Mouse (Mus musculus) common myeloid progenitor, adult 5-6 weeks (primary cell): Measurements from ENCODE around the gene Hbp1. TPM values are rescaled to one million over a fixed set of nuclear protein-coding genes. Genes with fewer than 3 reads are reported as not detected.

ENCODE experiments used
- ATAC-seq: replicated peaks from 2 replicates; pipeline ENCODE4 v1.8.0; 2016; ENCODE audit warnings: low read depth, mild to moderate bottlenecking, moderate TSS enrichment, inconsistent platforms; ENCODE audit not compliant: poor library complexity, severe bottlenecking
- total RNA-seq: library from RNA; stranded (forward); fragments of 200-1000, 187-1606 nt; gene quantifications from 2 replicates; pipeline ENCODE4 v1.2.3, GENCODE M21; 2017

Gene Hbp1
- total RNA-seq, result 62.6 and 89.9 TPM in 2 replicates

DNA sequence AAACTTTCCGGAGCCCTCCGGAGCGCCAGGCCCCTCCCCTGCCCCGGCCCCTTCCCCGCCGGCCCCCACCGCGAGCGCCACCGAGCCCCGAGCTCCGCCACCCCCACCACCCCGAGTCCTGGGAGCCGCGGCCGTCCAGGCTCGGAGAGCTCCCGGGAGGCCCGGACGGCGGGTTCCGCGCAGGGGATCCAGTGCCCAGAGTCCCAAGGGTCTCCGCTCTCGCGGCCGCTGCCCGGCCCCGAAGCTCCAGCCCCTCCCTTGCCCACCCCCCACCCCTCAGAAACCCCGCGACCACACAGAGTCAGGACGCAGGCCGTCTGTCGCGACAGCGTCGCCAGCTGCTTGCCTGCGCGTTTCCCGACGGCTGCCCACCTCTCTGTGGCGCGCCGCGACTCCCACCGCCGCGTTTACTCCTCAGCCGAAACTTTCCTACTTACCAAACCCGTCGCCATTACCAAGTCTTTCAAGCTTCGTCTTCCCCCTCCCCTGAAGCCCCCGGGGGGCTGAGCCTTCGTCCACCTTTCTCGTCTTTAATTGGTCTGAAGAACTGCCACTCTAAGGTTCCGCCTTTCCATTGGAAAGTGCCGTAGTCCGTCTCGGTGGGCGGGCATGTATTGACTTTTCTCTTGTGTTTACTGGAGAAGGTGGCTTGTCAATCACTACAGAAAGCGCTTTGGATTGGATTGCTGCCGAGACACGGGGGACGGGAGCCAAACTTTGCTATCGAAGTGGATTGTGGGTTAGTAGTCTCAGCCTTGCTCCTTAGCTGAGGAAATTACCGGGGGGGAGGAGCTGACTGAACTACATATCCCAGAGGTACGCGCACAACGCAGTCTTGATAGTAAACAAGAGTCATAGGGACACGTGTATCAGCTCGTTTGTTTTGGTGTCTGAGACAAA lies at the start of gene Hbp1:
Gene Hbp1 (minus strand): TSS at position 777 of the 900 bp plus-strand sequence.
- peak; percentile 88 for ATAC-seq

DNA sequence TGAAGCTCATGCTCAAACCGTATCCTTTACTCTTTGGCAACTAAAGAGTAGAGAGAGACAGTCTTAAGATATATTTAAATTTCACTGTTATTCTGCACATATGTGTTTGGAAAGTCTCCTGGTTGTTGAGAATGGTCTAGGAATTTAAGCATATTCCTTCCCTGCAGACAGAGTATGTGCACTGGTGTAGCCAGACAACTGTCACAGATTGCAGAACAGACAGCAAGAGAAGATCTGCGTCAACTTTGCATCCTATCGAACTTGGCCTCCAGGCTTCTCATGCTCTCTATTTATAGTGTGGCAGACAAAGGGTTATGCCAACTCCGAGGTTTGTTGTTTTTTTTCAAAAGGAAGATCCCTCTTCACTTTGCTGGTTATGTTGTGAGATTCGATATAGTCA lies 48.4 kb upstream of the Hbp1 start:
- no peak for ATAC-seq

DNA sequence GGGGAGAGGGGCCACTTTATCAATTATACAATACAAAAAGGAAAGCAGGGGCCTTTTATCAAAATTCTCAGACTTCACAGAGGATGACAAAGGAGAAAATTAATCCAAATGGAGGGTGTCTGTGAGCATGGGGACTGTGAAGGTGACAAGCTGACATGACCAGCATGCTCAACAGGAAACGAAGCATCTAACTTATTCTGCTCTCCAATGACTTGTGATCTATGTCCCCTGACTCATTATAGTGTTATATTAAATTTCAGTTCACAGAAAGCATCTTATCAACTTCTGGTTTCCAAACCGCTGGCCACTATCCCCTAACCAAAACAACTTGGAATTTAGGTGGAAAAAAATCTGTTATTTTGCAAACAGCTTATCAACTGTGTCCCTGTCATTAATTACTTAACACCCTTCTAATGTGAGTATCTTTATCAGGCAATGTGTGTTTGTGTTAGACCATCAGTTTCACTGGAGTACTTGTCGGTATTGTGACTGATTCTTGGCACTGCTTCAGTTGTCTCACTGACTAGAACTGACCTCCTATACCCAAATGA lies 47.1 kb upstream of the Hbp1 start:
- ATAC-seq, result peak; percentile 23

DNA sequence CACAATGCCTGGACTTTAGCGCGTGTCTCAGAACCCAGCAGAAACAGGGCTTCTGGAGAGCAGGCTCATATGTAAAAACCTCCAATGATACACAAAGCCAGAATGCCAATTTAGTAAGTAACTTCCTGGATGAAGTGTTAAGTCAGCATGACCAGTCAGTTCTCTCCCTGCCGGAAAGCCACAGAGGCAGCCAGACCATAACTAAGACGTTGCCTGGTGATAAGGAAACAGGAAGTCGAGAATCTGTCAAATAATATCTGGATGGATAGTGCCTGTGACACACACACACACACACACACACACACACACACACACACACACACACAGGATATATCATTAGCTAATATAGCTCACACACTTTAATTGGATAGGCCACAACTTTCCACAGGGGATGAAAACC lies 46.5 kb upstream of the Hbp1 start:
- ATAC-seq, result peak; percentile 85

DNA sequence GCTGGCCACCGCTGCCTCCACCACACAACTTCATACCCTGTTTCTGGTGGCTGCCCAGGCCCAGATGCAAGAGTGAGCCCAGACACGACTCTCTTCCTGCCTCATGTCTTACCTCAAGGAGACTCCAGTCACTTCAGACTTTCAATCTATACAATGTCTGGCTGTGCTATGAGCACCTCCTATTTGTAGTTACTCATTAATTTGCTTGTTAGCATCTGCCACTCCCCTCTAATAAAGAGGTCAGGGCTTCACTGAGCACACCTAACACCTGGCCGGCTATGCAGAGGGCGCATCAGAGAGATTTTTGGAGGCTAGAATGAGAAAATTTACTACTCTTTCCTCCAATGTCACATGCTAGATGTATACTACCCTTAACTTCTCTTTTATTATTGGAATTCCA lies 40.2 kb upstream of the Hbp1 start:
- ATAC-seq, result no peak

DNA sequence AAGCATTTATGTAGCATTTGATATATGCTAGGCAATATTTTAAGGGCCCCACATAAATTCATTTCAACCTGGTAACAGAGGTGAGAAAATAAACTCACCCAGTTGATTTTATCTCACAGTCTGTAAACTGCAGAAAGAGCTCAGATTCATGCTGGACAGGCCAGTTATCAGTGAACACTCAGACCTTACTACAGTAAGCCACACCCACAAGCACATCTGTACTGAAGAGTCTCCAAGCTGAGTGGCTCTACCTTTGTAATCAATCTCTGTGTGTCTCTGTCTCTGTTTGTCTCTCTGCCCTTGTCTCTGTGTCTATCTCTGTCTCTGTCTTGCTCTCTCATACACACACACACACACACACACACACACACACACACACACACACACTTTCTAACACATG lies 39.4 kb upstream of the Hbp1 start:
- no peak for ATAC-seq

DNA sequence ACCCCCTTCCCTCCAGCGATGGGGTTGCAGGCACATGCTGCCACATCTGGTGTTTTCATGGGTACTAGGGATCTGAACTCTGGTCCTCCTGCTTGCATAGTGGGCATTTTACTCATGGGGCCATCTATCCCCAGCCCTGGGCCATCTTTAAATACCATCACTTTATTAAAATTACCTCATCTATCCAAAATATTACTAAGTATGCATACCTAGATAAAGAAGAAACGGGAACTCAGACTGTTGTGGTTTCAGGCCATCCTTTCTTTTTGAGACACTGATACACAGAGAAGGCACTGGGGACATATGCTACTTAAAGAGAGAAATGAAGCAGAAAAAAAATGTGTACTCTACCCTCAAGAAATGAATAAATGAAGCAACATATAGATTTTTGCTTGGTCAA lies 36.1 kb upstream of the Hbp1 start:
- 0 out of 2 replicates have a peak, but pooled peaks have one; percentile 26 for ATAC-seq

DNA sequence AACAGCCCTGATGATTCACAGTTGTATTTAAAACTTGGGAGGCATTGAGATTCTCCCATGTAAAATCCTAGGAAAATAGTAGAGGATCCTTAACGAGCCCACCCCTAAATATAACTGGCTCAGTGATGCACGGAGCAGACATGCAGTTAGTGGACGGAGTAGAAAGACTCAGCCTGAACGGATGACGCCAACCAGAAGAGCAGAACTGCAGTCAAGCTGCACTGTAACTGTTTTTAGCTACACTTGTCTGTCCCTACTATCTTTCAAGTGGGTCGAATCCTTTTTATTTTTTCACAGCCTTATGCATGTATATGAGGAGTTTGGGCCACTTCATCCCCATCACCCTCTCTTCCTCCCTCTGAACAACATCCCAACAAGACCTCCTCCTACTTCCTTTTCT lies 35.4 kb upstream of the Hbp1 start:
- ATAC-seq, result no peak

DNA sequence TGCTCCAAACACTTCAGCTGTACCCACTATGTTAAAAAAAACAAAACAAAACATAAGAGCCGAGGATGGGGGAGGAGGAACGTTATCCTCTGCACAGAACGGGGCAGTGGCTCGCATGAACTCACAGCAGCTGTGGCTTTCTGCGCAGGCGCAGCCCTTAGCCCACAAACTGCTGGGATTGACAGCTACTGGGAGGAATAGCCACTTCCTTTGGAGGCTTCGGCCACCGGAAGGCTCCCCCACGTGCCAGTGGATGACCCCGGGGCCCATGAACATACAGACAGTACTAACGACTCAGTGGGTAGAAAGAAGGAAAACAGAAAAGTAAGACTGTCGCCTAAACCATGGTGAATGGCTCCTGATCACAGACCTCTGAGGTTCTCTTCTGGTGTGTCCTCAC lies 34.3 kb upstream of the Hbp1 start:
- peak; percentile 64 for ATAC-seq

DNA sequence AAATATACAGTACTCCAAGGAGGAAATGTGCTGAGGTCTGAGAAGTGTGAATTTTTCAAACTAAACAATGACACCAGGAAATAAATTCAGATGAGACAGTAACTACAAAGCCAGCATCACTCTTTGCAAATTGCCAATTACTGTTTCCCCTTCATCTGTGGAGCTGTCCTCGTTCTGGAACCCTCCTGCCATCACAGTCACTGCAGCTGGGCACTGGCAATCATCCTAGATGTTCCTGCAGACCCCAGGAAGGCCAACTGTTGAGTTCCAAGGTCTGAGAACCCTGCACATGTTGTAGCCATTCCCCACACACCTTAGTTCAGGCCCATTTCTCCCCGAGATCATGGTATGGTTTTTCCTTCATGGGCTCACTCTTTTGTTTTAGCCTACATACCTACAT lies 33.9 kb upstream of the Hbp1 start:
- ATAC-seq, result no peak

DNA sequence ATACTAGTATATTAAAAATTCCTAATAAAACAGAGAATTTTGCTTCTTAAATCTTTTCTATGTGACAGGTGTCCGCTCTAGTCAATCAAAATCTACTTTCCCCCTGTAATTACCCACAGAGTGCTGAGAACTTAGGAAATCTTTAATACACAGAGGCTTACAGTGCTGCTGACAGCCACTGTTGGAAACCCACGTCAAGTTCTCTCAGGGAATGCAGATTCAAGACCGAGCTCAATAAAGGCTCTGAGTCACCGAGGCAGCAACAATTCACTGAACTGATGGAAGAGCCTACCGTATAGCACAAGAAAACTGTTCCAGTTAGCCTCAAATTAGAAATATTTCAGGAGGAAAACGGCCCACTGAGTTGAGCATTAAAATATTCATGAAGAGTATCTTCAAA lies 33.4 kb upstream of the Hbp1 start:
- ATAC-seq, result no peak

DNA sequence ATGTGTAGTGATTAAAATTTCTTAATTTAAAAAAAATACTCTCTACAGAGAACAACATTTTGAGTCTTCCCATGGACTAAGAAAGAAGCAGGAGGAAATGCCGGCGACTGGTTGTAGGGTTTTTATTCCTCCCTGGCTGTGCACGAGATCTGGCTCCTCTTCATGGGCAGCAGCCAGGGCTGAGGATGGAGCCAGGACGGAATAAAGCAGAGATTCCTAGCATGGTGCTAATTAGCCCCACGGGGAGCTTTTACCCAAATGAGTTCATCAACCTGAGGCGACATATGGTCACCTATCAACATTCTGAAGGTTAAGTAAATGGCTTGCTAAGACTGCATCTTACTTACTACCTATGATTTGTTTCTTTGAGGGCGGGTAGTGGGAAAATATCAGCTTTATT lies 32.9 kb upstream of the Hbp1 start:
- ATAC-seq, result no peak

DNA sequence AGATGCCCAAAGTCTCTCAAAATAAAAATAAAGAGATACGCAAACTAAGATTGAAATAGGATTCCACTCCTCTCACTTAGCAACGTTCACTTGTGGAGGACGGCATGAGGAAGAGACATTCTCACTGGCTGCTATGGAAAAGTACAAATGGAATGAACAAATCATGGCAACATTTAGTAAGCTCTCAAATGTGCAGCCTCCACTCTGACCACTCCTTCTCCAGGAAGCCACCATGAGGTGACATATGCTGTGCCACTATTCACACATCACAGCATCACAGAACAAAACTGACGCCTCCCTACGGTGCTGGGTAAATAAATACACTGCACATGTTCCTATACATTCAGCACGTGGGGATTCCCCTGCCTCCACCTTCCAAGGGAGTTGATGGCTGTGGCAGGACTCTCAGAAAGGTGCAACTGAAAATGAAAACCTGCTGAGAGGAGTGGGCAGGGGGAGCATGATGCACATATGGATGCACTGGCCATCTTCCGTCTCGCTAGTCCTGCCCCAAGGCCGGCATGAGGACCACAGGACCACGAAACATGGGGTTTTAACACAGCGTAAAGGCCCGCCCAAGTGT lies 27.4 kb upstream of the Hbp1 start:
- ATAC-seq, result no peak

DNA sequence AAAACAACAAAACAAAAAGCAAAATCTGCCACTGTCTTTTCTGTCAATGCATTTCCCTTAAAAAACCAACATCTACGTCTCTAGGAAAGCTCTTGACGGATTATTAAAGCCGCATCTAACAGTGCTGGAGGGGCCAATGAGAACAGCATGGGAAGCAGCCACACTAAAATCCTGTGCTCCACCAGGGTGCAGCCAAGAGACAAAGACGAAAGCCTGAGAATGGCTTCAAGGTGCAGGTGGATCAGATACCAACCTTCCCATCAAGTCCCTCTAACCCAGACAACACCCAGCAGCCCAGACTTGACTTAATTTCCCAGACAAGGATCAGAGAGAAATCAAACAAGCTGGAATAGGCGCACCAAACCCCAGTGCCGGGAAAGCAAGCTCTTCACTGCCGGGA lies 26.2 kb upstream of the Hbp1 start:
- ATAC-seq, result no peak

DNA sequence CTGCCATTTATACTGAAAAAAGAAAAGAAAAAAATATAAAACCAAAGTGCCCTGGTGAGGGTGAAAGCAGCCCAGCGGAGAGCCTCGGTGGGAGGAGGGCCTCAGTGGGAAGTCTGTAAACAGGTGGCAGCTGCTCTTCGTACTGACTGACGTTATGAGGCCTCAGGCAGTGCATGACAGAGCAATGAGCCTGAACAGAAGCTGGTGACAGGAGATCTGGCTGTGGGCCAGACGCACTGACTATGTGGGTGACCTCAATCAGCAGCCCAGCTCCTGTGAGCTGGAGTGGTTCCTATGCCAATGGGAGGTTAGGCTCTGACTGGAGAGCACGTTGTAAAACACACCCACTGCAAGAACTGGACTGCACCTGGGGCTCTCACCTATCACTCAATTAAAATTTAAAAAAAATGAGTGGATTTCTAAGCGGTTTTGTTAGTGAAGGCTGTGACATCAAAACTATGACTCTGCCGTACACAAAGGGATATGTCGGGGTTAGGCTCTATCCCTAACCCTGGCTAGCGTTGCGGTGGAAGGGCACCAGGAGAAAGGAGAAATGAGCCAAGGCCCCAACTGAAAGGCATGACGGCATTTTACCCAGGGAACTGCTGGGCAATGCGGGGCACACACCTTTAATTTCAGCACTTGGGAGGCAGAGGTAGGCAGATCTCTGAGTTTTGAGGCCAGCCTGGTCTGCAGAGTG lies 23.3 kb upstream of the Hbp1 start:
- peak; percentile 96 for ATAC-seq

DNA sequence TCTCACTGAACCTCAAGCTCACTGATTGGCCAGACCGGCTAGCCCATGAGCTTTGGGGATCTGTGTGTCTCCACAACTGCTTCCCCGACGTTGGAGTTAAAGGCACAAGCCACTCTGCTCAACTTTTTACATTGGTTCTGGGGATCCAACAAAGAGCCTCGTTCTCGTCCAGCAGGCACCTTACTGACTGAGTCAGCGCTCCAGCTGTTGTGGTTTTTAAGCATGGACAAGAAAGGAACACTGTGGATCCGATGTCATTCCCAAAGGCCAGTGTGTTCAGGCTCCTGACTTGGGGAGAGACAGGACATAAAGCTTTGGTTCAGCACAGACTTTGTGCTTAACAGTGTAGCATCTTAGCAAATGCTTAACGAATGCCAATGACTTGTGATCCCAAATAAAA lies 21.2 kb upstream of the Hbp1 start:
- no peak for ATAC-seq

DNA sequence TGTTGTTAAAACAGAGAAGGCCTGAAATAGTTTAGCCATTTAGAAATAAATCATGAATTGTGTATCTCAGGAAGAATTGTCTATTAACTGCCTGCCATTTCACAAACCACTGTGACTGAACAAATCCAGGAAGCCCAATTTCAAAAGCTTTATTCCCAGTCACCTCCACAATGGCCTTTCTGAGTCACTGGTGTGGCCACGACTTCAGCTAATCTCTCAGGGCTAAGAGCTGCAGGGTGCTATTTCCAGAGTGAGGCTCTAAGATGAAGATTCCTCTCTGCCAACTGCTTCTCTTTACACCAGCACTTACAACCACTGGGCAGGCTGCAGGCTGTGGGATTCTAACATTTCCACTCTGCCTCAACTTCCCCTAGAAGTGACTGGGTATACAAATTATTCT lies 18.8 kb upstream of the Hbp1 start:
- no peak for ATAC-seq

DNA sequence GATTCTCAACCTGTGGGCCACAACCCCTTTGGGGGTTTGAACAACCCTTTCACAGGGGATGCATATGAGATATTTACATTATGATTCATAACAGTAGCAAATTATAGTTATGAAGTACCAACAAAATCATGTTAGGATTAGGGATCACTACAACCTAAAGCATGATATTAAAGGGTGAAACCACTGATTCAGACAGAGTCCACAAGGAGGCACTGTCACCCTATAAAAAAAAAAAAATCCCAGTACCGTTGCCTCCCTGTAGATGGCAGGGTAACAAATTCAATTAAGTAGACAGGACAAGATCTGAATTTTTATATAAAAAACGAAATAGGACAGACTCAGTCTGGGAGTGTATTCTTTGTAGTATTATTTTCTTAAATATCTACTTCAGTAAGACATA lies 17.2 kb upstream of the Hbp1 start:
- ATAC-seq, result peak; percentile 93

DNA sequence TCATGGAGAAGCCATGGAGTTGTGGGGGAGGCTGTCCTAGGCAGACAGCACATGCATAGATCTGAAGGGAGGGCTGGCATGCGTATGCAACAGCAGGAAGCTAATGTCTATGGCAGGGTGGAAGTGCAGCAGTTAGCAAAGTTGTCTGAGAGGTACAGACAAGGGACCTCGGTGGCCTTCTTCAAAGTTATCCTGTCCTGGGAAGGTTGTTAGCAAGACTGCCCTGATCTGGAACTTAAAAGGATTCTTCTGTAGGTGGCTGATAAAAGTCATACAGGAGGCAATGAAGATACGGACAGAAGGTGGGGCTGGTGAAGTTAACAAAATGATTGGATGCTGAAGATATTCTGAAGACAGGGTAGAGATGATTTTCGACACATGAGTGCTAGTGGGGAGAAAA lies 16.1 kb upstream of the Hbp1 start:
- ATAC-seq, result peak; percentile 22; the same call in 1 of the 2 replicates

DNA sequence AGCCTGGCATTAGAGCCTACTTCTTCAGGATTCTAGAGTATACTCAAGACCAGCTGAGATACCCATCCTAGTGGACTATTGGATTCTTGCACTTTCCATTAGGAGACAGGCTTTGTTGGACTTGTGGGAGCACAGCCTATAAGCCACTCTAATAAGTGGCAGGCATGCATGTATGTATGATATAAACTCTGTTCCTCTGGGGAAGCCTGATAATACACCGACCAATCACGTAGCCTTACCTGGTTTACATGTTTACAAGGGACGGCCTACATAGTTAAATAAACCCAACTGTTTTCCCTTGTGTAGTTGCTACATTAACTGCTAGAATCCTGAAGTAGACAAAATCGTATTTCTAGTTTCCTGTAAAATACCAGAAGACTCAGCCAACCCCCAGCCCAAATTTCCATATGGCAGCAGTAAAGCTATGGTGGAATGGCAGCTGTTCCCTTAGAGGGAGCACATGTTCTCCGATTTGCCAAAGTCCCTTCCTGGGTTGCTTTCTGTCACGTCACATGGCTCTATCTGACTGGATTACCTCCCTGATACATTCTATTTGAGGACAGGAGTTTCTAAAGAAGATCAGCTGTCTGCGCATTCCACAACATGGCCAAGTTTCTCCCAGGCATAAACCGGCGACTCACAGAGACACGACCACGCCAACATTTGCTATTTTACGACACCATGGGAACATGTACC lies 15.3 kb upstream of the Hbp1 start:
- no peak for ATAC-seq
